In genomic region chr10:121205551-121205950, GRCm38 (mm10) we compare ENCODE assay signal across 8 mouse cellular contexts.
A peak's percentile ranks its signal among the peaks of the same experiment; 100 is the strongest.
DNase-seq lines count a peak whose midpoint lies in the region; ATAC-seq lines count a peak whose summit lies in the region.

No protein-coding gene starts in this region.

- H3K4me1 ChIP-seq in forebrain, embryonic 15.5 days: peaks cover 11% of the 10 kb centered on the region
- peaks cover 2% of the 10 kb centered on the region; the same call in 1 of the 2 replicates for H3K4me1 ChIP-seq in forebrain, embryonic 11.5 days (replicated peaks; ENCODE audit: control insufficient read depth, insufficient read depth, low read length)
- peaks cover 19% of the 10 kb centered on the region for H3K4me1 ChIP-seq in lung, embryonic 15.5 days
- H3K4me1 ChIP-seq in hindbrain, embryonic 13.5 days (replicated peaks): peaks cover 19% of the 10 kb centered on the region
- peaks cover 13% of the 10 kb centered on the region for H3K4me1 ChIP-seq in midbrain, embryonic 14.5 days (ENCODE audit: control insufficient read depth, insufficient read depth, low read length)

- no peak overlapping the region for H3K9ac ChIP-seq in forebrain, embryonic 15.5 days (replicated peaks)
- no peak overlapping the region for H3K9ac ChIP-seq in forebrain, embryonic 11.5 days (ENCODE audit: low read length)
- H3K9ac ChIP-seq in lung, embryonic 15.5 days: no peak overlapping the region
- no peak overlapping the region for H3K9ac ChIP-seq in hindbrain, embryonic 13.5 days
- H3K9ac ChIP-seq in midbrain, embryonic 14.5 days (replicated peaks; ENCODE audit: low read length): no peak overlapping the region

- H3K27ac ChIP-seq in forebrain, embryonic 15.5 days (replicated peaks): no peak overlapping the region
- H3K27ac ChIP-seq in forebrain, embryonic 11.5 days (ENCODE audit: low read depth, low read length): no peak overlapping the region
- peak overlapping the region; percentile 89 for H3K27ac ChIP-seq in lung, embryonic 15.5 days
- H3K27ac ChIP-seq in hindbrain, embryonic 13.5 days: peak overlapping the region; percentile 88
- H3K27ac ChIP-seq in midbrain, embryonic 14.5 days (replicated peaks; ENCODE audit: low read depth, low read length): peak overlapping the region; percentile 71

- H3K27me3 ChIP-seq in forebrain, embryonic 15.5 days: peaks cover 49% of the 10 kb centered on the region
- peaks cover 24% of the 10 kb centered on the region for H3K27me3 ChIP-seq in forebrain, embryonic 11.5 days (ENCODE audit: control insufficient read depth, insufficient read depth, low read length)
- H3K27me3 ChIP-seq in lung, embryonic 15.5 days: no peaks in the 10 kb centered on the region
- peaks cover 52% of the 10 kb centered on the region for H3K27me3 ChIP-seq in hindbrain, embryonic 13.5 days
- H3K27me3 ChIP-seq in midbrain, embryonic 14.5 days (ENCODE audit: control insufficient read depth, insufficient read depth, low read length): peaks cover 2% of the 10 kb centered on the region; the same call in 1 of the 2 replicates

- 65% methylated on average over 11 of the region's 11 CpGs for WGBS in forebrain, embryonic 15.5 days
- 79% methylated on average over 11 of the region's 11 CpGs for WGBS in forebrain, embryonic 11.5 days
- WGBS in lung, embryonic 15.5 days: 72% methylated on average over 11 of the region's 11 CpGs
- 76% methylated on average over 11 of the region's 11 CpGs for WGBS in hindbrain, embryonic 13.5 days
- 71% methylated on average over 11 of the region's 11 CpGs for WGBS in midbrain, embryonic 14.5 days

- ATAC-seq in forebrain, embryonic 15.5 days (replicated peaks): 0 out of 2 replicates have a peak, but pooled peaks have one; percentile 3
- ATAC-seq in forebrain, embryonic 11.5 days (replicated peaks; ENCODE audit: low FRiP score): no peak
- ATAC-seq in lung, embryonic 15.5 days (ENCODE audit: borderline replicate concordance, extremely low read depth, low FRiP score, low TSS enrichment): no peak
- ATAC-seq in hindbrain, embryonic 13.5 days (ENCODE audit: low FRiP score): no peak; the same call in 1 of the 2 replicates
- no peak for ATAC-seq in midbrain, embryonic 14.5 days (ENCODE audit: low FRiP score, low TSS enrichment)

- H3K4me2 ChIP-seq in forebrain, embryonic 15.5 days (replicated peaks): peak overlapping the region; percentile 19; the same call in 1 of the 2 replicates
- H3K4me2 ChIP-seq in forebrain, embryonic 11.5 days (ENCODE audit: low read depth, low read length, severe bottlenecking): no peak overlapping the region
- no peak overlapping the region for H3K4me2 ChIP-seq in lung, embryonic 15.5 days
- H3K4me2 ChIP-seq in hindbrain, embryonic 13.5 days: no peak overlapping the region
- H3K4me2 ChIP-seq in midbrain, embryonic 14.5 days (ENCODE audit: low read length): no peak overlapping the region

- H3K9me3 ChIP-seq in forebrain, embryonic 15.5 days: no peaks in the 10 kb centered on the region
- H3K9me3 ChIP-seq in forebrain, embryonic 11.5 days (ENCODE audit: control insufficient read depth, low read length): no peaks in the 10 kb centered on the region
- H3K9me3 ChIP-seq in lung, embryonic 15.5 days: no peaks in the 10 kb centered on the region
- no peaks in the 10 kb centered on the region for H3K9me3 ChIP-seq in hindbrain, embryonic 13.5 days
- no peaks in the 10 kb centered on the region for H3K9me3 ChIP-seq in midbrain, embryonic 14.5 days (ENCODE audit: control insufficient read depth, low read length)

- H3K4me3 ChIP-seq in forebrain, embryonic 15.5 days: no peak overlapping the region
- no peak overlapping the region for H3K4me3 ChIP-seq in forebrain, embryonic 11.5 days (ENCODE audit: low read depth, low read length)
- no peak overlapping the region for H3K4me3 ChIP-seq in lung, embryonic 15.5 days
- no peak overlapping the region for H3K4me3 ChIP-seq in hindbrain, embryonic 13.5 days
- H3K4me3 ChIP-seq in midbrain, embryonic 14.5 days (replicated peaks; ENCODE audit: low read depth, low read length): no peak overlapping the region

- DNase-seq in forebrain, embryonic 11.5 days (ENCODE audit: low spot score): no peak
- no peak for DNase-seq in lung, postnatal 36 days
- no peak for DNase-seq in midbrain, embryonic 14.5 days
- no peak for DNase-seq in spleen, postnatal 36 days (ENCODE audit: low spot score in 2 of 2)
- DNase-seq in B cell, adult 2 months: no peak

- no peaks in the 10 kb centered on the region for H3K36me3 ChIP-seq in forebrain, embryonic 15.5 days
- no peaks in the 10 kb centered on the region for H3K36me3 ChIP-seq in forebrain, embryonic 11.5 days (ENCODE audit: control insufficient read depth, insufficient read depth, low read length)
- H3K36me3 ChIP-seq in lung, embryonic 15.5 days: no peaks in the 10 kb centered on the region
- H3K36me3 ChIP-seq in hindbrain, embryonic 13.5 days: no peaks in the 10 kb centered on the region
- no peaks in the 10 kb centered on the region for H3K36me3 ChIP-seq in midbrain, embryonic 14.5 days (ENCODE audit: control insufficient read depth, insufficient read depth, low read length)

Comparison
In these comparisons a context has a peak if more than half of its experiments do, and no peak if none do; other contexts are left out.
1. H3K27ac ChIP-seq: peak in lung, embryonic 15.5 days (single experiment), hindbrain, embryonic 13.5 days (single experiment) and midbrain, embryonic 14.5 days (single experiment); none in forebrain, embryonic 15.5 days (single experiment) and forebrain, embryonic 11.5 days (single experiment).